Mouse (Mus musculus) gastrocnemius, postnatal 36 days (tissue): ENCODE measurements around the gene Mllt1. TPM values are rescaled to one million over a fixed set of nuclear protein-coding genes. Genes with fewer than 3 reads are reported as not detected.

Experiments
- DNase-seq, 2 experiments: peaks; one replicate each; pipeline ENCODE4 v3.0.0; 2022
- intact Hi-C: fragments of 180-260 bp; cut with DNase I; formaldehyde crosslinking; loops from one replicate; pipeline ENCODE4 v1.15.1; 2025
- long read RNA-seq, 2 experiments: library from polyadenylated mRNA; stranded (forward); transcript quantifications; one replicate each; pipeline ENCODE4 v2.0.0; 2021
- total RNA-seq, 2 experiments: library from RNA; stranded (reverse); gene quantifications; 2 replicates each; pipeline ENCODE4 v1.2.3; 2021

Gene Mllt1
- total RNA-seq: 10 to 100 TPM; 16.6 to 17.6 TPM
- long read RNA-seq, experiment 1, partial matches to known transcripts: 2 of 12 reads
- long read RNA-seq, experiment 1, other reads (novel, unspliced or antisense): 8 of 12 reads
- long read RNA-seq, experiment 2, partial matches to known transcripts: 0 of 4 reads
- long read RNA-seq, experiment 2, other reads (novel, unspliced or antisense): 3 of 4 reads

DNA sequence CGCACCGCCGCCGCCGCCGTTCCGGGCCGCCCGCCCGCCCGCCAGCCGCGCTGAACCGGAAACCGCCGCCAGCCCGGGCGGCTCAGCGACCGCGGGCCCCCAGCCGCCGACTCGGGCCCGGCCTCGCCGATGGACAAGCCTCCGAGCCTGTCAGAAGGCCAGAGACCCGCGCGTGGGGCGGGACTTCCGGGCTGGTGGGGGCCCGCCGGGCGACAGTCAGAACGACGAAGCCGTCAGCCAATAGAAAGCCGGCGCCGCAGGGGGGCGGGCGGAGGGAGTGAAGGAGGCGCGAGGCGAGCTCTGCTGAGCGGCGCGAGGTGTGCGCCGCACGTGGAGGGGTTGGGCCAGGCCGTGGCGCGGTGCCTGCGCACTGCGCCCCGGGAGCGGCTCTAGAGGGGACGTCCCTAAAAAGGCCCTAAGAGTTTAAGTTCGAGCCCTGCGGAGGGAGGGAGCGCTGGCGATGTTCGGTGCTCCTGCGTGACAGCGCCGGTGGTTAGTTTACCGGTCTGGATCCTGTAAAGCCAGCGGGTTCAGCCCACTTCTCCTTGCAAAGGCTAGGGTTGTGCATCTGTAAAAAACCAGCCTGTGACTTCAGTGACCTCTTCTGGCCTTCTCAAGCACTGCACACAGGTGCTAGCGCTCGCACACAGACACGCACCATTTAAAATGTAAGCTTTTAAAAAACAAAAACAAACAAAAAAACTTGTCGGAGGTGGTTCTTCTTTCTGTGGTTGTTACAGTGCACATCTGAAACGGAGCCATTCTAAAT lies at the start of gene Mllt1:
Mllt1 (minus strand) TSS at position 53 of the 769 bp plus-strand sequence.
- peak; percentile 98 to 99 for DNase-seq
- intact Hi-C loops: loop anchor here (5.0 kb wide), 1 partner anchor 33 kb away; no protein-coding TSS in a partner anchor

DNA sequence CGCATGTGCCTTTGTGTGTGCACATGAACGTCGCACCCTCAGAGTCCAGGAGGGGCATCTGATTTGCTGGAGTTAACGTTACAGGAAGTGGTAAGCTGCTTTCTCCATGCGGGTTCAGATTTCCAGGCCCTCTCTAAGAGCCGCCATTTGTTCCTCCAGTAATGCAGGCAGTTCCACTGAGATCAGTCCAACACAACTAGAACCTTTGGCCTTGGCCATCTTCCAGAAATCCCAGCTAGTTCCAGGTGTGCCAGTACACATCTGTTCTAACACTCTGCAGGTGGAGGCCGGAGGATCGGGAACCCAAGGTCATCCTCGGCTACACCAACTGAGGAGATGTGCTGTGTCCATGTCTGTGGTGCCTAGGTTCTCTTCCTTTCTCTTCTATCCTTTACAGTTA lies 49.7 kb upstream of the Mllt1 start:
- intact Hi-C loops: no loop called here

DNA sequence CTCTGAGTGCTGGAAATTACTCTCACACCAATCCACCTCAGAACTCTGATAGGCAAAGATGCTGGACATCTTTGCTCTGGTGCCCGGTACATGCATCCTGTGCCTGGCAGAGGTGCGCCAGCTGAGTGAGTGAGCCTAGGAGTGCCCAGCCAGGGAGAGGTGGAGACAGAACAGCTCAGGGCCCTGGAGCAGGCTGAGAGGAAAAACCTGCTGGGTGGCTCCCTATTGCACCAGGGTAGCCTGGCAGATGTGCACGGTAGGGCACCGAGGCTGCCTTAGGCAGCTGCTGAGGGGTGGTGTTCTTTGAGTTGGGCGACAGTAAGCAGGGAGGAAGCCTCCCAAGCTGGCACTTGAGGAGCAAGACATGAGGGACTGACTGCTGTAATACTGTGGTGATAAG lies 46.8 kb upstream of the Mllt1 start, which contains the start of gene Acer1:
Acer1 (minus strand) TSS at position 114 of the 400 bp plus-strand sequence.
- intact Hi-C loops: no loop called here
- DNase-seq: no peak

More for the DNA sequence above, 49.7 kb upstream of the Mllt1 start:
- no peak for DNase-seq

DNA sequence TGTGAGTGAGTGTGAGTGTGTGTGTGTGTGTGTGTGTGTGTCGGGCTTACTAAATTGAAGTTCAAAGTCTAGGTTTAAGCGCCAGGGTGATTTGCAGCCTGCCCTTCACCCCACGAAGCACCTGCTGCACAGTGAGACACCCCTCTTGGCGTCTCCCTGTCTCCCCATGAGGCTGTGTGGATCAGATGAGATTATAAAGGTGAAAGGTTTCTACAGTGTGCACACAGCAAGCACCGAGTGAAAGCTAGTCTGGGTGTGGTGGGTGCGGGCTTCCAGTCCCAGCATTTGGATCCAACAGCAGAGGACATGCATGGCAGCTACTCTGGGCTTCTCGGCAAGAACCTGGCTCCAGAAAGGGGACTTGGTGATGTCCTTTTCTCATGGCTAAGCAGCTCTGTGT lies 45.8 kb upstream of the Mllt1 start:
- intact Hi-C loops: no loop called here

DNA sequence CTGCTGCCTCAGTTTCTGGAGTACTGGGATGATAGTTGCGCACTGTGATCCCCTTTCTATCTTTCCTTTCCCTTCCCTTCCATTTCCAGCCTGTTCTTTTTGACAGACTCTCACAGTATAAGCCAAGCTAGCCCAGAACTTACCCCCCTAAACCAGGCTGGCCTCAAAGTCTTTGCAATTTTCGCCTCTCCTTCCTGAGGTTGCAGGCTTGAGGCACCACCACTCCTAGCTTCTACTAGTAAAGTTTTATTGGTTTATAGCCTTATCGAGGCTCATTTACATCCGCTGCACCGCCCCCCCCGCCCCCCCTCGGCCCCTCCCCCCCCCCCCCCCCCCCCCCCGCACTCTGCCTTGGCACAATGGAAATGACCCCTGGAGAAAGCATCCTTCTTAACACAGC lies 44.3 kb upstream of the Mllt1 start:
- DNase-seq: no peak
- intact Hi-C loops: no loop called here

More for the DNA sequence above, 45.8 kb upstream of the Mllt1 start:
- DNase-seq: peak in 1 of 2 experiments; percentile 10

DNA sequence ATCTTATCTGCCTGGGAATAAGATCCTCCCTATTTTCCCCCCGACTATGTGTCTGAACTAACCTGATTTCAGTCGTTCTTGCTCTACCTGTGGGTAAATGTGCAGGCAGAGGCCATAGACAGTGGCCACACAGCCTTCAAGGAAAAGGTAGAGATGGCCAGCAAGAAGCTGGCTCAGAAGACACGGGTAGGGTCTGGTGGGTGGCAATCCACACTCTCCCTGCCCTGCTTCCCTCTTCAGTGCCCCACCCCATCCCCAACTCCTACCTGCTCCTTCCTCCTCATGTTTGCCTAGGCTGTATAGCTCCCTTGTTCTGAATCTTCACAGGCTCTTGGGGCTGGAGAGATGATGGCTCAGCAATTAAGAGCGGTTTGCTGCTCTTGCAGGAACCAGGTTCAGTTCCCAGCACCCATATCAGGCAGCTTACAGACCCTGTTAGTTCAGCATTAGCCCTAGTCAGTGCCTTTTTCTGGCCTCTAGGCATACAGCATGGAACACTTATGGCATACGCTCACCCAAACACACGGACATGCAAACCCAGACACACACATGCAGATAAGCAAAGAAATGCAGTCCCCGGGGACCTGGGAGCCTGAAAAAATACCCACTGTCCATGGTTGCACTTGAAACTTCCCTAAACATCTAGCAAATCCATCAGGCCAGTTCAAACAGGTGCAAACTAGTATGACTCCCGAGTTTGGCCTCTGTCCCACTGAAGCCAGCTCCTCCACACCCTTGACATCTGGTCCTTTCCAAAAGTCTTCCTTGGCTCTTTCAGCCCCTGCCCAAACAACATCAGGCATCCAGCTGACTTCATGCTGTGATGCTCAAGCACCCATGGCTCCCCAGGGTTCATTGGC lies 41.5 kb upstream of the Mllt1 start:
- intact Hi-C loops: no loop called here

DNA sequence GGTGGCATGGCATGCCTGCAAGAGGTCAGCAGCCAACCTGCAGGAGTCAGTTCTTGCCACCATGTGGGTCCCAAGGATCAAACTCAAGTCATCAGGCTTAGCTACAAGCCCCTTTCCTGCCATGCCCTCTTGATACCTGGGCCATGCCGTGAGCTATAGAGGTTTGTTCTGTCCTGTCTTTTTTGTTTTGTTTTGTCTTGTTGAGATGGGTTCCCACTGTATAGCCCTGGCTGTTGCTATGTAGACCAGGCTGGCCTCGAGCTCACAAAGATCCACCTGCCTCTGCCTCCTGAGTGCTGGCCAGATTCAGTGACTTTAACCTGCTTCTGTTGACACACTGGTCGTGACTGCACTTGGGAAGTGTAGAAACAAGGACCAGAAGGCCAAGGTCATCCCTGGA lies 40.2 kb upstream of the Mllt1 start:
- intact Hi-C loops: no loop called here
- DNase-seq: no peak

More for the DNA sequence above, 41.5 kb upstream of the Mllt1 start:
- no peak for DNase-seq

DNA sequence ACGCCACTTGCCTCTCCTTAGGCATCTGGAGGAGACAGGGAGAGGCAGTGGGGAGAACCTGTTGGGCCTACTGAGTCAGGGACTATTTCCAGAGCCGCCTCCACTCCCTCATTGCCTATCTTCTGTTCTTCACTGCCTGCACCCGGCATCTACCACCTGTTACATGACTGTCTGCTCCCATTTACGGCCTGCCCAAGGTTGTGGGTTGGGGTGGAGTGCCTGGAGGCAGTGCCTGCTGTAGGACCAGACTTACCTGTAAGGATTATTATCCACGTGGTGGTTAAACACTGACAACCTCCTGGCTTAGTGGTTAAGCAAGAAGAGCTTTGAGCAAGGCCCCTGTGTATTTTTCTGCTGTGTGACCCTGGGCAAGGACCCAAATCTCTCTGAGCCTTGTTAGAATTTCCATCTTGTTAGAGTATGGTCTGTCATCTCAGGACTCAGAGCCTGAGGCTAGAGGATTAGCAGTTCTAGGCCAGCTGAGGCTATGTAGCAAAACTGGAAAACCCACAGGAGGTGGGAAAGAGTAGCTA lies 39.6 kb upstream of the Mllt1 start:
- DNase-seq: no peak
- intact Hi-C loops: no loop called here

DNA sequence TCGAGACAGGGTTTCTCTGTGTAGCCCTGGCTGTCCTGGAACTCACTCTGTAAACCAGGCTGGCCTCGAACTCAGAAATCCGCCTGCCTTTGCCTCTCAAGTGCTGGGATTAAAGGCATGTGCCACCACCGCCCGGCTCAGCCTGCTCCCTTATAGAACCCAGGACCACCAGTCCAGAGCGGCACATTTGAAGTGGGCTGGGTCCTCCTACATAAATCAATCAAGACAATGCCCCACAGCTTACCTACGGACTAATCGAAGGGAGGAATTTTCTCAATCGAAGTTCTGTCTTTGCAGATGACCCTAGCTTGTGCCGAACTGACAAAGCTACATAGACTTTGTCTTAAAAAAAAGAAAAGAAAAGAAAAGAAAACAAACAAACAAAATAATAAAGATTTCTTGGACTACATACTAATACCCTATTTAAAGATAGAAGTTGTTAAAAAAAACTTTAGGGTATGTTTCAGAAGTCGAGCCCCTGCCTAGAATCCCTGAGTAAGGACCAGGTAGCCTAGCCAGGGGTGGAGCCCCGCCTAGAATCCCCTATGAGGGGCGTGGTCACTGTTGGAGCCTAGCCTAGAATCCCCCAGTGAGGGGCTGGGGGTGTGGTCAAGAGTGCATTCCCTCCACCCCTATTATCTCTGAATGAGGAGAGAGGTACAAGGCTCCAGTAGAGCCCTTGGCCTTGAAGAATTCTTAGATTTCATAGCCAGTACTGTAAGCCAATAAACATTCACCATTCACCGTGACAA lies 38.9 kb upstream of the Mllt1 start:
- intact Hi-C loops: no loop called here
- DNase-seq: no peak

DNA sequence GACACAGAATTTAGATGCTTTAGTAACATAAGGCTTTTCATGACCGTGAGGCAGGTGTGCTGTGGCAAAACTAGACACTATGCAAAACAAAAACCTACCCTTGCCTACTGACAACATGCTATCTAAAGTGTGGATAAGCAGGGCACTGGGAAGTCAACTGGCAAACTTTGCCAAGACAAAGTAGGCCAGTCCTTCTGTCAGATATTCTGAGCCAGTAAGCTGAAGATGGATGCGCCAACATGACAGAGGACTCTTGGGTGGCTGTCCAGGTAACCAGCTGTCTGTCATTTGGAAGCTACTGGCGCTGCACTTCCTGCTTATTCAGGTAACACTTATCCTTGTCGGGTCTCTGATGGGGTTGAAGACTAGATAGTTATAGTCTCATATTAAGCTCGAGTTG lies 34.9 kb upstream of the Mllt1 start:
- no peak for DNase-seq
- intact Hi-C loops: no loop called here

DNA sequence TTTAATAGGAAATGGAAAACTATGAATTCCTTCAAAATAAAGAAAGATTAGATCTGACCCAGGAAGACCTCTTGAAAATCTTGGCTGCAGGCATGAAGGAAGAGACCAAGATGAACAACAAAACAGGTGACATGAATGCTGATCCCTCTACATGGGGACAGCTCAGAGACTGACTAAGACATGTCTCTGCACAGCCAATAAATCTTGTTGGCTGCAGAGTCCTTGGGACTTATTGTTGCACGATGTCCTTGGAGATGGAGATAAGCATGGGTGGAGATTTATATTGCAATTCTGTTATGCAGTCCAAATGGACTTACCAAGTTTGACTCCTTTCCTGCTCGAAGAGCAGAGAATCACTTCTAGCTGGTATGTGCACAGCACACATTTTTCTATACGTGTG lies 34.1 kb upstream of the Mllt1 start:
- intact Hi-C loops: no loop called here

DNA sequence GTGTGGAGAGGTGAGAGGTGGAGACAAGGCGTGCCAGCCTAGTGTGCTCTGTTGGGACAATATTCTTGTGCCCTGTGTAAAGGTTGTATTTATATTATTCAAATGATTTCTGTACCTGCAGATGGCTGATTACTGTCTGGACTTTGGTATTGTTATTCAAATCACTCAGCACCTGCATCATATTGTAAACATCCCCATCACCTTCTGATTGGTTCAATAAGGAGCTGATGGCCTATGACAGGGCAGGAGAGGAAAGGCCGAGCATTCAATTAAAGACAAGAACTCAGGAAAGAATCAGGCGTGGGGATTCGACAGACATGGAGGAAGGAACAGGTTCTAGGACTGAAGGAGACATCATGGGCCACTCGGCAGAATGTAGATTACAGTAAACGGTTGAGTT lies 28.4 kb upstream of the Mllt1 start:
- no peak for DNase-seq
- intact Hi-C loops: no loop called here

More for the DNA sequence above, 34.1 kb upstream of the Mllt1 start:
- no peak for DNase-seq

DNA sequence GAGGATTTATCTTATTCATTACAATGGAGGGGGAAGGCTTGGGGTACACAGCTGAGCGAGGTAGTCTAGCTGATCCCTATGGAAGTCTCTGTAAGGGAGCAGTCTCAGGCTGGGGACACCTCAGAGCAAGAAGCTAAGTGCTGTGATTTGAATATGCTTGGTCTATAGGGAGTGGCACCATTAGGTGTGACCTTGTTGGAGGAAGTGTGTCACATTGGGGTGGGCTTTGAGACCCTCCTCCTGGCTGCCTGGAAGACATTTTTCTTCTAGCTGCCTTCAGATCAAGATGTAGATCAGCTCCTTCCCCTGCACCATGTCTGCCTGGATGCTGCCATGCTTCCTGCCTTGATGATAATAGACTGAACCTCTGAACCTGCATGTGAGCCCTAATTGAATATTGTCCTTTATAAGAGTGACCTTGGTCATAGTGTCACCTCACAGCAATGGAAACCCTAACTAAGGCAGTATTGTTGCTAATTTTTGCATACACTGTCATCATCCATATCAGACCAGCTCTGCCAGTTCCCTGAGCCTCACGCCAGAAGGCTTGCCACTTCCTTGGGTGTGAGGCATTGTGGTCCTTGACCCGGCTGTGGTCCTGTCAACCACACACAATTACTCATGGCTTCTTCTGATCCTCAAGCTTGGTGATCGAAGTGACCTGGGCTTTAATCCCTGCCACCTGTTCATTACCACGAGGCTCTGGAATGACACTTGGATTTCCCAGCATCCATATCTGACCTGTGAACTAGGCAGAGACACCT lies 27.6 kb upstream of the Mllt1 start:
- intact Hi-C loops: no loop called here
- DNase-seq: no peak

DNA sequence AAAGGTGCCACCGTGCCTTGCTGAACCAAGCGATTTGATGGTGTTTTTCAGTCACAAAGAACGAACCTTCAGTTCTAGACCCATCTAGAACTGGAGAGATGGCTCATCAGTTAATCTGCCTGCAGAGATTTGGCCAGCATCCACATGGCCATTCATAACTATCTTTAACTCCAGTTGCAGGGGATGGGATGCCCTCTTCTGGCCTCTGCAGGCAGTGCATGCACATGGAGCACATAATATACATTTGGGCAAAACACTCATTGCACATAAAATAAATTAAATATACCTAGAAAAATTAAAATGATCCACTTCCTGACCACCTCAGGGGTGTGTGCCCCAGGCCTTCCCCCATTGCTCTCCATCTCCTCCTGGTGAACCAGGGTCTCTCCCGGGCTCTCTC lies 26.7 kb upstream of the Mllt1 start:
- intact Hi-C loops: no loop called here
- DNase-seq: no peak

DNA sequence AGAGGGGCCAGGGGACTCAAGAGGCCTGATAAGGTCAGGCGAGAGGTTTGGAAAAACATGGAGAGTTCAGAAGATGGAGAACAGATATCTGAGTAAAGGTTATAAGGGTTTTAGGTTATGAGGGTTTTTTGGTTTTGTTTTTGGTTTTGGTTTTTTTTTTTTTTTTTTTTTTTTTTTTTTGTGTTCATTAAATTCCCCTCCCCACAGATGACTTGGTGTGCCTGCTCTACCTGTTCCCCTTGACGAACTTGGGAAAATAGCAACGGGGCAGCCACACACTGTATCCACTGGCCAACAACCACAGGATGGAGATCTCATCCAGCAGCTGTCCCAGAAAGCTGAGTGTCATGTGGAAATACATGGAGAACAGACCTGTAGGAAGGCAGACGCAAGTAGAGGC lies 23.5 kb upstream of the Mllt1 start:
- no peak for DNase-seq
- intact Hi-C loops: no loop called here

DNA sequence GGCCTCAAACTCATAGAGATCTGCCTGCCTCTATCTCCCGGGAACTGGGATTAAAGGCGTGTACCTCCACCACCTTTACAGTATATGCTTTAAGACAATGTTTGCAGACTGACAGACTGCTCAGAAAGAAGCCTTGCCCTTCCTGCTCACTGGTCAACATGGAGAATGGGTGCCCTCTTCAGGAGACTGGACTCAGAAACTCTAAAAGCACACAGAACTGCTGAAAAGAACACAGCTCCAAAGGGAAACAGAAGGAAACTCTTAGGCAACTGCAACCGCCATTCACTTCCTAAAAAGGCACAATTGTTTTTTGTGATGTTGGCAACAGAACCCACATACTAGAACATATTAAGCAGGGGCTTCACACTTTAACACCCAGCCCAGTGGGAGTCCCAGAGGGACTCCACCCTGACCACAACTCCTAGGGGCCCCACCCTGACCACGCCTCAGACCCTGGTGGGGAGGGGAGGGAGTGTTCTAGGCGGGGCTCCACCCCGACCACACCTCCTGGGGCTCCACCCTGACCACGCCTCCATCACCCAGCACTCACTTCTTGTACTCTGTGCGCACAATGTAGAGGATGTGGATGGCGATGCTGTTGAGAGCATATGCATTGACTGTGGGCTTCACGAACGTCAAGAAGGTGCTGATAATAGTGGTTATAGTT lies 22.7 kb upstream of the Mllt1 start:
- DNase-seq: no peak
- intact Hi-C loops: no loop called here

DNA sequence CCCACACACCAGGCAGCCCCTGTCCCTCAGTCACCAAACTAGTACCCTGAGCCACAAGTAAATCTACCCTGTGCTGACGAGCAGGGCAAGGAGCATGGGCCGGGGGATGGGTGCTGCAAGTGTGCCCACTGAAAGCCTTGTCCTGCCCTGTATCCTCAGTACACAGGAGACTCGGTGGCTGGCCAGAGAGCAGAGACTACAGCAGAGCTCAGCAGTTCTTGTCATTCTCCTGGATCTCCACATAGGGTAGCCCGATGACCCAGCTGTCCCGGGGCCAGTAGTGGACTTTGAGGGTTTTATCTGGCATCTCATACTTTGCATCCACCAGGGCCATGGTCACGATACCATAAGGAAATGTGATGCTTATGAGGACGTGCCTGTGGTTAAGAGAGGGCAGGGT lies 19.7 kb upstream of the Mllt1 start:
- no peak for DNase-seq
- intact Hi-C loops: no loop called here

DNA sequence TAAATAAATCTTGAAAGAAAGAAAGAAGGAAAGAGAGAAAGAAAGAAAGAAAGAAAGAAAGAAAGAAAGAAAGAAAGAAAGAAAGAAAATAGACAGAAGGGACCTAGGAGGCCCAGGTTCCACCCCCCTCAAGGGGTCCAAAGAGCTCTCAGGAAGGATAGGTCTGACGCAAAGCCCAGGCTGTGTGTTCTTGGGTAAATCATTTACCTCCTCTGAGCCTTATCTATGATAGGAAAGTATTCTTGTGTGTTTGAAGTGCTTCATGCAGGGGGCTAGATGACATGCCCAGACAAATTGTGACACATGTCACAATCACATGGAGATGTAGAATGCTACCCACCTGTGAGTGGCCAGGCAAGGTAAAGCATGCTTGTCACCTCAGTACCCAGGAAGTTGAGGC lies 17.4 kb upstream of the Mllt1 start:
- no peak for DNase-seq

DNA sequence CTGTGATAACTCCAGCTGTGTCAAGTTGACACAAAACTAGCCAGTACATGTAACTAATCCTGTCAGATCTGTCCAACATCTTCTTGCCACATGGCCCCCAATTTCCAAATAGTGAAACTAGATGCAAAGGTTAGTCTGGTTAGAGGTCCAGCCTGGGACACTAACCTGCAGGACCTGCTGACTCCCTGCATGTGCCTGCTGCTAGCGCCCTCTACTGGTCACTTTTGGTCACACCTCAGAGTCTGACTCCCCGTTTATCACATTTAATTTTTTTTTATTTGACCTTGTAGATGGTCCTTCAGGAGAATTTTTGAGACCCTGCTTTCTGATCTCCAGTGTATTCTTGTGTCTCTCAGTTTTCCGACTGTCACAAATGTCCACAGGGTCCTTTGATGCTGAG lies 15.7 kb upstream of the Mllt1 start:
- intact Hi-C loops: loop anchor here (2.0 kb wide), 2 partner anchors 54 to 142 kb away; no protein-coding TSS in a partner anchor

More for the DNA sequence above, 17.4 kb upstream of the Mllt1 start:
- intact Hi-C loops: no loop called here

More for the DNA sequence above, 15.7 kb upstream of the Mllt1 start:
- peak; percentile 34 to 60 for DNase-seq
